Mouse (Mus musculus) liver, embryonic 13.5 days (tissue): ENCODE results near the gene Stk17b. TPM values are rescaled to one million over a fixed set of nuclear protein-coding genes. Genes with fewer than 3 reads are reported as not detected.
A peak's percentile ranks its signal among the peaks of the same experiment; 100 is the strongest.

Source experiments
- ATAC-seq: fragments of 200-750 bp; cut with Nextera tagmentation; 2 replicates; pipeline ENCODE4 v1.8.0; 2017; ENCODE audit warnings: low read depth, mild to moderate bottlenecking, moderate number of reproducible peaks, moderate library complexity
- DNase-seq: peaks from one replicate; pipeline ENCODE4 v3.0.0; 2022
- H3K27ac ChIP-seq: fragments of 300-500 bp; sonication (generic); 2 replicates; pipeline ENCODE4 v1.5.1; 2015; ENCODE audit warnings: moderate library complexity, mild to moderate bottlenecking, inconsistent platforms
- H3K27me3 ChIP-seq: fragments of 300-500 bp; sonication (generic); 2 replicates; pipeline ENCODE4 v1.6.1; 2015; ENCODE audit warnings: mild to moderate bottlenecking, inconsistent platforms
- H3K36me3 ChIP-seq: fragments of 300-500 bp; sonication (generic); 2 replicates; pipeline ENCODE4 v1.6.1; 2015; ENCODE audit warnings: mild to moderate bottlenecking, inconsistent platforms
- H3K4me1 ChIP-seq: fragments of 300-500 bp; sonication (generic); replicated peaks from 2 replicates; pipeline ENCODE4 v1.6.1; 2015; ENCODE audit warnings: inconsistent platforms
- H3K4me2 ChIP-seq: fragments of 300-500 bp; sonication (generic); 2 replicates; pipeline ENCODE4 v1.6.1; 2015; ENCODE audit warnings: inconsistent platforms, mild to moderate bottlenecking, moderate library complexity
- H3K4me3 ChIP-seq: fragments of 300-500 bp; sonication (generic); replicated peaks from 2 replicates; pipeline ENCODE4 v1.5.1; 2015; ENCODE audit warnings: mild to moderate bottlenecking, inconsistent platforms
- H3K9ac ChIP-seq: fragments of 300-500 bp; sonication (generic); 2 replicates; pipeline ENCODE4 v1.6.1; 2015; ENCODE audit warnings: mild to moderate bottlenecking, inconsistent platforms
- H3K9me3 ChIP-seq: fragments of 300-500 bp; sonication (generic); replicated peaks from 2 replicates; pipeline ENCODE4 v1.6.1; 2016; ENCODE audit warnings: inconsistent platforms
- WGBS: fragments of 180-500 bp; shearing (Covaris S2); methylation state at CpG from one replicate; pipeline ENCODE4 v1.1.7; 2015; ENCODE audit not compliant: insufficient replicate concordance; 5-methylcytosine and 5-hydroxymethylcytosine counted together
- polyA plus RNA-seq: library from polyadenylated mRNA; unstranded; fragments of >200 nt; fragmentation: Nextera tagmentation; extraction: Ambion mirVana; gene quantifications from 2 replicates; pipeline ENCODE4 v1.2.1, GENCODE M21; 2015

The Stk17b gene
- polyA plus RNA-seq, 1 experiment from 2014 or later, result 16.7 TPM

- H3K4me2 ChIP-seq, result no peak overlapping the region
- H3K4me3 ChIP-seq, result no peak overlapping the region
- no peak overlapping the region for H3K9ac ChIP-seq
- no peak overlapping the region for H3K27ac ChIP-seq
- DNase-seq (no peak), ATAC-seq (no peak)
- H3K27me3 ChIP-seq, result no peaks in the 10 kb centered on the region
- H3K9me3 ChIP-seq, result no peaks in the 10 kb centered on the region
- 66% methylated on average over 4 of the region's 4 CpGs for WGBS
- H3K36me3 ChIP-seq, result no peaks in the 10 kb centered on the region
- no peaks in the 10 kb centered on the region for H3K4me1 ChIP-seq
Observed at GRCm38 (mm10) chr1:53811919-53812318, 26.9 kb upstream of the Stk17b start.

- no peaks in the 10 kb centered on the region for H3K4me1 ChIP-seq
- no peak overlapping the region for H3K4me2 ChIP-seq
- no peaks in the 10 kb centered on the region for H3K9me3 ChIP-seq
- DNase-seq, result no peak
- ATAC-seq, result no peak
- no peak overlapping the region for H3K4me3 ChIP-seq
- H3K27me3 ChIP-seq, result no peaks in the 10 kb centered on the region
- H3K9ac ChIP-seq, result no peak overlapping the region
- H3K27ac ChIP-seq, result no peak overlapping the region
- no peaks in the 10 kb centered on the region for H3K36me3 ChIP-seq
- WGBS, result 47% methylated on average over 2 of the region's 2 CpGs
Observed at GRCm38 (mm10) chr1:53808229-53808628, 23.2 kb upstream of the Stk17b start.

GRCm38 (mm10) chr1:53797811-53798210, 12.8 kb upstream of the Stk17b start:
- DNase-seq (no peak), ATAC-seq (no peak)
- H3K27ac ChIP-seq, result no peak overlapping the region
- no peak overlapping the region for H3K4me2 ChIP-seq
- H3K27me3 ChIP-seq, result no peaks in the 10 kb centered on the region
- H3K4me3 ChIP-seq, result no peak overlapping the region
- no peaks in the 10 kb centered on the region for H3K36me3 ChIP-seq
- WGBS, result 34% methylated on average over 3 of the region's 3 CpGs
- H3K9me3 ChIP-seq, result no peaks in the 10 kb centered on the region
- no peak overlapping the region for H3K9ac ChIP-seq
- no peaks in the 10 kb centered on the region for H3K4me1 ChIP-seq

- Histone ChIP-seq H3K9me3 (no peaks in the 10 kb centered on the region), H3K4me1 (no peaks in the 10 kb centered on the region), H3K4me2 (no peak overlapping the region), H3K4me3 (no peak overlapping the region), H3K36me3 (no peaks in the 10 kb centered on the region), H3K27me3 (no peaks in the 10 kb centered on the region), H3K27ac (no peak overlapping the region), H3K9ac (no peak overlapping the region)
- ATAC-seq, result no peak
- WGBS, result 14% methylated on average over 5 of the region's 5 CpGs
- no peak for DNase-seq
Observed at GRCm38 (mm10) chr1:53797074-53797473, 12.1 kb upstream of the Stk17b start.

- Histone ChIP-seq H3K36me3 (no peaks in the 10 kb centered on the region), H3K27ac (no peak overlapping the region), H3K9ac (no peak overlapping the region), H3K9me3 (no peaks in the 10 kb centered on the region), H3K4me2 (no peak overlapping the region), H3K27me3 (no peaks in the 10 kb centered on the region), H3K4me3 (no peak overlapping the region), H3K4me1 (no peaks in the 10 kb centered on the region)
- no peak for DNase-seq
- WGBS, result 74% methylated on average over 6 of the region's 6 CpGs
- ATAC-seq, result no peak
Observed at GRCm38 (mm10) chr1:53796271-53796670, 11.2 kb upstream of the Stk17b start.

- no peak overlapping the region for H3K4me2 ChIP-seq
- H3K9ac ChIP-seq, result no peak overlapping the region
- DNase-seq (no peak), ATAC-seq (no peak)
- no peak overlapping the region for H3K4me3 ChIP-seq
- no peak overlapping the region for H3K27ac ChIP-seq
- WGBS, result 68% methylated on average over 4 of the region's 4 CpGs
- H3K4me1 ChIP-seq, result no peaks in the 10 kb centered on the region
- no peaks in the 10 kb centered on the region for H3K36me3 ChIP-seq
- H3K9me3 ChIP-seq, result no peaks in the 10 kb centered on the region
- H3K27me3 ChIP-seq, result no peaks in the 10 kb centered on the region
Observed at GRCm38 (mm10) chr1:53795591-53795990, 10.6 kb upstream of the Stk17b start.

GRCm38 (mm10) chr1:53795081-53795480, 10.1 kb upstream of the Stk17b start:
- Histone ChIP-seq H3K27ac (no peak overlapping the region), H3K4me3 (no peak overlapping the region), H3K36me3 (no peaks in the 10 kb centered on the region), H3K9ac (no peak overlapping the region), H3K4me1 (no peaks in the 10 kb centered on the region), H3K4me2 (no peak overlapping the region), H3K27me3 (no peaks in the 10 kb centered on the region), H3K9me3 (no peaks in the 10 kb centered on the region)
- ATAC-seq (no peak), DNase-seq (no peak)
- 86% methylated on average over 5 of the region's 5 CpGs for WGBS

- H3K9me3 ChIP-seq, result no peaks in the 10 kb centered on the region
- H3K4me1 ChIP-seq, result no peaks in the 10 kb centered on the region
- no peak for DNase-seq
- no peak overlapping the region for H3K9ac ChIP-seq
- H3K27ac ChIP-seq, result no peak overlapping the region
- ATAC-seq, result no peak
- H3K27me3 ChIP-seq, result no peaks in the 10 kb centered on the region
- H3K4me3 ChIP-seq, result no peak overlapping the region
- H3K4me2 ChIP-seq, result no peak overlapping the region
- H3K36me3 ChIP-seq, result no peaks in the 10 kb centered on the region
- WGBS, result 56% methylated on average over 2 of the region's 2 CpGs
Observed at GRCm38 (mm10) chr1:53794279-53794678, 9.3 kb upstream of the Stk17b start.

- ATAC-seq (no peak), DNase-seq (no peak)
- no peaks in the 10 kb centered on the region for H3K4me1 ChIP-seq
- 47% methylated on average over 2 of the region's 2 CpGs for WGBS
- no peaks in the 10 kb centered on the region for H3K9me3 ChIP-seq
- H3K4me2 ChIP-seq, result no peak overlapping the region
- no peak overlapping the region for H3K4me3 ChIP-seq
- no peaks in the 10 kb centered on the region for H3K27me3 ChIP-seq
- no peak overlapping the region for H3K9ac ChIP-seq
- H3K36me3 ChIP-seq, result no peaks in the 10 kb centered on the region
- H3K27ac ChIP-seq, result no peak overlapping the region
Observed at GRCm38 (mm10) chr1:53791343-53791742, 6.3 kb upstream of the Stk17b start.

- peak overlapping the region; percentile 95 for H3K4me3 ChIP-seq
- H3K27ac ChIP-seq, result peak overlapping the region; percentile 96
- peak overlapping the region; percentile 74 for H3K4me2 ChIP-seq
- peak overlapping the region; percentile 98 for H3K9ac ChIP-seq
- H3K4me1 ChIP-seq, result peaks cover 13% of the 10 kb centered on the region
- under 1% methylated on average over 17 of the region's 17 CpGs for WGBS
- H3K27me3 ChIP-seq, result no peaks in the 10 kb centered on the region
- ATAC-seq, result peak; percentile 56
- DNase-seq, result peak; percentile 53
- no peaks in the 10 kb centered on the region for H3K36me3 ChIP-seq
- no peaks in the 10 kb centered on the region for H3K9me3 ChIP-seq
Observed at GRCm38 (mm10) chr1:53784291-53784720, 718 bp downstream of the Stk17b start.

GRCm38 (mm10) chr1:53782956-53783355, 2.1 kb downstream of the Stk17b start:
- Histone ChIP-seq H3K4me3 (peak overlapping the region; percentile 36), H3K27ac (no peak overlapping the region), H3K36me3 (no peaks in the 10 kb centered on the region), H3K4me1 (peaks cover 14% of the 10 kb centered on the region), H3K4me2 (peak overlapping the region; percentile 46; the same call in 1 of the 2 replicates), H3K27me3 (no peaks in the 10 kb centered on the region), H3K9me3 (no peaks in the 10 kb centered on the region), H3K9ac (no peak overlapping the region)
- DNase-seq (no peak), ATAC-seq (no peak)
- WGBS, result 82% methylated on average over 1 of the region's 1 CpGs

- H3K9ac ChIP-seq, result no peak overlapping the region
- H3K4me1 ChIP-seq, result peaks cover 17% of the 10 kb centered on the region
- H3K27me3 ChIP-seq, result no peaks in the 10 kb centered on the region
- WGBS, result 44% methylated on average over 3 of the region's 3 CpGs
- H3K4me2 ChIP-seq, result peak overlapping the region; percentile 32; the same call in 1 of the 2 replicates
- ATAC-seq, result no peak
- H3K9me3 ChIP-seq, result no peaks in the 10 kb centered on the region
- no peak for DNase-seq
- no peak overlapping the region for H3K27ac ChIP-seq
- no peak overlapping the region for H3K4me3 ChIP-seq
- H3K36me3 ChIP-seq, result no peaks in the 10 kb centered on the region
Observed at GRCm38 (mm10) chr1:53782079-53782478, 2.9 kb downstream of the Stk17b start.
